Mouse (Mus musculus) skeletal muscle tissue, adult 2 months (tissue): ENCODE results near the gene Prdx6.

Experiments
- DNase-seq: peaks from one replicate; pipeline ENCODE4 v3.0.0-alpha.2; 2012; ENCODE audit warnings: low read depth, low spot score

Prdx6 gene

GRCm38 (mm10) chr1:161250604-161251416 lies at the start of gene Prdx6:
Prdx6 (minus strand) TSS chr1:161251219.
- DNase-seq, result peak; percentile 84

DNA sequence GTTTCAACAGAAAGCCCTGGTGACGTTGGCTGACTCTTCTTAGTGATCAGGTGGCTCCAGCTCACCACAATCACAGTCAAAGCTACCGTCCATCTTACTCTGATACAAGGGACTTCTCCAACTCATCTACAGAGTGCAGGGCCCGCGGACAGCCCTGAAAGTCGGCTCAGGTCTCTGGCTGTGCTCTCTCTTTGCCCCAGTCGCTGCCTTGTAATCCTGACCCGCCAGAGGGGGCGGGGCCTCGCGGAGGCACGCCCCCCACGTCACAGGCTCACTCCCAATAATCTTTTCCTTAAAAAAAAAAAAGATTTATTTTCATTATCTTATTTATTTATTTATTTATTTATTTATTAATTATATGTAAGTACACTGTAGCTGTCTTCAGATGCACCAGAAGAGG lies 37.2 kb upstream of the Prdx6 start:
- no peak for DNase-seq

DNA sequence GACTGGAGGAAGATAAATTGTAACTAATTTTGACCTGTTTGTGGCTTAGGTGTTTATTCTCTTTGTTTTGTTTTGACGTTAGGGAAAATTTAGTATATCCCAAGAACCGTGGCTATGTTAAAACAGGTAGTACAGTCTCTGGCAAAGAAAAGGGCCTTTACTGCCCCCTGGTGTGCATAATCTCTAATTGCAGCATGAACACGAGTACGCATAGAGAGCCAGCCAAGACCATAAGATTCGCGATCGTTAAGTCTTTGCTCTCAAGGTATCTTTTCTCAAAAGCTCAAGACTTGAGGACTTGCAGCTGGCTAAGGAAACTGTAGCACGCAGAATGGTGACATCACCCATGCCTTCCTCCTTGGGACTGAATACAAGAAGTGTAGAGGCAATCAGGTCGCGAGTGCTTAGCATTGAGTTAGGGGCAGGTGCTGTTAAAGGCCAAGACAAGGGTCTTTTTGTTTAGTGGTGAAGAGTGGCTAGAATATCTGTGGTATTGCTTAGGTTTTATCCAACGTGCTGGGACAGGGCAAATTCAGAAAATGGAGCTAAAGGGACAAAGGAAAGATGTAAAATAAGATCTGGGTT lies 35.8 kb upstream of the Prdx6 start:
- DNase-seq, result peak; percentile 21

DNA sequence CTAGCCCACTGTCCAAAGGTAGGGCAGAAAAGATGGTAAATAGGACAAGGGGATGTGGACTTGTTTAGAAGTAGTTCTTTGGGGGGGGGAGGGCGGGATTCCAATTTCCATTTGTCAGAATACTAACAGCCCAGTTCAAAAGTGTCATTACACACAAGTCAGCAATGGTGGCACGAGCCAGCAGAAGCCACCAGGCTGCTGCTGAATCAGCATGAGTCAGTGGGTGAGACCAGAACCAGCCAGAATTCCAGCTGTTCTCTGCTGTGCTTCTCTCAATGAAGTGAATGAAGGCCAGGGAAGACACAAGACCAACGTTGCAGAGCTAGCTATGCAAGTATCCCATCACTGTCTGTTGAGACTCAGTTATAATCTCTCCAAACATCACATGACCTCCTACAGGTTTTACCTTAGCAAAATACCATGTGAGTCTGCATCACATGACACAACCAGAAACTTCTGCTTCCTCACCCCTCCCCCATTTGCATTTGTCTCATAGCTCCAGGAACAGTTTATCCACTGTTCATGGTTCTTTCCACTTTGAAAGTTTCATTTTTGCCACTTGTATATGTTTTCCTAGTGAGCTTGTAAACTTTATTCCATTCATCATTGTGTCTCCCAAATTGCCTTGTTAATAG lies 30.2 kb upstream of the Prdx6 start:
- DNase-seq, result no peak

- DNase-seq, result no peak
Observed at GRCm38 (mm10) chr1:161279244-161279908, 28.4 kb upstream of the Prdx6 start.

DNA sequence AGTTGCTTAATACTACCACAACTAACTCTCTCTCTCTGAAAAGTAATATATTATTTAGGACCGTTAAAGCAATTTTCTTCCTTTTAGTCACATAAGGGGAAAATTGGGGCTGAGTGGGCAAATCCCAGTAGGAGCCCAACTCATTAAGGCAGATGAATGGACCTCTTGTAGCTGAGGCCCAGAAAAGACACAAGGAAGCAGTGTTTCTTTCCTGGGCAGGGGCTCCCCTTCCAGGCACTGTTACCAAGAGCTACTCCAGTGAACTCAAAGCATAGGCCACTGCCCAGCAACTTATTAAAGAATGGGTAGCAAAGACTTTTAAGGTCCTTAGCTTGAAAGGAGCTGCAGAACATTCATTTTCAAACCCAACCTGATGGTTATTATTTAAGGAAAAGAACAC lies 22.5 kb upstream of the Prdx6 start:
- DNase-seq, result no peak

- DNase-seq, result no peak
Observed at GRCm38 (mm10) chr1:161271461-161271810, 20.4 kb upstream of the Prdx6 start.

DNA sequence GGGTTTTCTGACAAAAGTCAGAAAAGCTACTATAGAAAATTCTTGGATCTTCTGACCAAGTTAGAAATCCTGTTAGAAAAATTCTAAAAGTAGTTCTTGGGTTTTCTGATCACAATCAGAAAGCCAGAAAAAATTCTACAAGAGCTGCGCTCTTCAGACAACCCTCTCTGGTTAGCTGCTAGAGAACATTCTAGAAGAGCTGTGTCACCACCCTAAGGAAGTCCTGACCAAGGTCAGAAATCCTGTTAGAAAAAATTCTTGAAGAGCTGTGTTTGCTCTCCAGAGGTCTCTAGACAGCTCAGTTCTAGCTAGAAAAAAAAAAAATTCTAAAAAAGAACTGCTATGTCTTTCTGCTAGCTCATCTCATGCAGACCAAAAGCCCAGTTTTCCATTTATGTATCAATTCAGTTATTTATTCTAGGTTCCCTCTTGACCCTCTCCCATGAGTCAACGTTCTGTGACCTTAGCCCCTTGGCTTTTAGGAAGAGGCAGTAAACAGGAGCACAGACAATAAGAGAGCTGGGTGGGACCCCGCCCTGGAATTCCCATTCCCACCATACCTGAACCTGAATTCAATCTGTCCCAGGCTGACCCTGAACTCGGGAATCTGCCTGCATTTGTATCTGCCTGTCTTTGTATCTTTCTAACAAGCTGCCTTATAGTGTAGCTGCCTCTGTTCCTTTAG lies 19.9 kb upstream of the Prdx6 start:
- DNase-seq, result no peak

- DNase-seq, result peak; percentile 57
Observed at GRCm38 (mm10) chr1:161269346-161269745, 18.3 kb upstream of the Prdx6 start.

DNA sequence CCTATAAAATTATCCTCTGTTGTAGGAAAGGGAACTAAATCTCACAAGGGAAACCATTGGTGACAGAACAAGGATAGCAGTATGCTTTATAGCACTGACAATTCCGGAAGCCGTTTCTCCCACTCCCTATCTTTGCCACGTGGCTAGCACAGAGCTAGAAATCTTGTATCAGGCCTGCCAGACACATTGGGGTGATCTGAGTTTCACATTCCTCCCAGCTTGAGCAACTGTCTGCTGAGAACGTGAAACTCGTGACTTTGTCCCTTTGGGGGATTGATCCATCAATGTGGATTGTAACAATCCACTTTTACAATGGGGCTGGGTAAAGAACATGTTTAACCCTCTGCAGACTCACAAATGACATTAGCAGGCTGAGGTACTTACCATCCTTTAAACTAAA lies 17.9 kb upstream of the Prdx6 start:
- DNase-seq, result peak; percentile 59

DNA sequence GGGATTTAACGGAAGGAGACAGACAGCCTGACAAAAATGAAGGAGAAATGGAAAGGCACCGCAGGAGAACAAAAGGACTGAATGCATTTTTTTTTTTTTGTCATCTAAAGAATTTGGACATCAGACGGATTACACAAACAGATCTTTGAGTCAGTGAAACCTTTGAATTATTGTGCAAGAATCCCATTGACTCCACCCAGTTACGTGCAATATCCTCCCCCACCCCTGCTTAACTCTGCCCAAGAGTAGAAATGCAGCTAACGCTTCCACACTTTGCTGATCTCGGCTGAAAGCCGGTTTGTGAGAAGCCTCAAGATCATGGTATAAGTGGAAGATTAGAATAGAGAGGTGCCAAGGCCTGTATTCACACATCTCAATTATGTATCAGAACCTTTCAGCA lies 17.1 kb upstream of the Prdx6 start:
- peak; percentile 32 for DNase-seq

DNA sequence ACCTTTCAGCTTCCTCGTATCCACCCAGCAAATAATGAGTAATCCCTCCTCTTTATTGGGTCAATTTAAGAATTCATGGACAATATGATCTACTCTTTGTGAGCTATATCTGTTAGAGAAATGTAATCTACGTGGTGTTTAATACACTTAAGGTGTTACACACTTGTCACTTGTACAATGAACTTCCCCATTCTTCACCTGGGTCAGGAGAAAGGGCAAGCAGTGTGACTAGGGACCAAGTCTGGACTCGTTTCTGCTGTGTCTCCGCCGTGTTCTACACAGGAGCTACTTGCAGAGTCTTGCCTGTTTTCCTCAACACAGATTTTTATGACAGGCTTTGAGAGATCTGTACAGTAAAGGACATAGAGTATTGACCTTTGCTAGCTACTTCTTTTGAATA lies 13.9 kb upstream of the Prdx6 start:
- no peak for DNase-seq

DNA sequence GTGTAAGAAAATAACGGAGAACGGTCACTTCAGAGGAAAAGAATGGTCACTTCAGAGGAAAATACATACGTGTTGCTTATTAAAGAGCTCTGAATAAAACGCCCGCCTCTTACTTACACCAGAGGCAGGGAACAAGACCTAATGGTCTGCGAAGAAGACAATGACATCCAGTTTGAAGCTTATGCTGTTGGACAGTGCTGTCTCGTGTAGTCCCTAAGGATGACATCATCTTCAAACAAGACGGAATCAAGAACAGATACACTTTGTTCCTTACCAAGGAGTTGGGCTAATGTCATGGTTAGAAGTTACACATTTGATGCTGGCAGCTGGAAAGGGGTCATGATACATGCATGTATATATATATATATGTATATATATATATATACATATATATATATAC lies 12.6 kb upstream of the Prdx6 start:
- no peak for DNase-seq

DNA sequence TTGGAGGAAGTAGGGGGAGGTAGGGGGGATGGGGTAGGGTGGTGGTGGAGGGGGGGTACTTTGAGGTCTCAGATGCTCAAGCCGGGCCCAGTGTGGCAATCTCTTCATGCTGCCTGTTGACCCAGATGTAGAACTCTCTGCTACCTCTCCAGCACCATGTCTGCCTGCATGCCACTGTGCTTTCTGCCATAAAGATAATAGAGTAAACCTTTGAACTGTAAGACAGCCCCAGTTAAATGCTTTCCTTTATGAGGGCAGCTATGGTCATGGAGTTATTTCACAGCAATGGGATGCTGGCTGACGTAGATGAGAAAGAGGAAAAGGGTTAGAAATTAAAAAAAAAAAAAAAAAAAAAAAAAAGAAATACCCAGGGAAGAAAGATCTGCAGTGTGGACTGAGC lies 11.5 kb upstream of the Prdx6 start:
- no peak for DNase-seq

DNA sequence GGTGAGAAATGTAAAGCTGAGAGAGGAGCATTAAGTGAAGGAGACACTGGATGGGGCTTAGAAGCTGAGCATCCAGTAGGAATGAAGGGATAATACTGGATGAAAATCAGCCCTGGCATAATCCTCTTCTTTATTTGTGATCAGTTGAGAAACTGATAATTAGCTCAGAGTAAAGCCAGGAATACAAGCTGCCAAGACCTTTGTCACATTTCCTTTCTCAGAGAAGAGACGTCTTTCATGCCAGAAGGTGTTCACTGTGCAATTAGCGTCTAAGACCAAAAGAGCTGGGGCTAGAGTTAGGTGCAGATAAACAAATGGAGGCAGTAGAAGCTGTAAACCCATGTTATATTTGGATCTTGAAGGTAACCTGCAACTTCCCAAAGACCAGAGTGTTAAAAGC lies 9.7 kb upstream of the Prdx6 start:
- DNase-seq, result no peak

GRCm38 (mm10) chr1:161259142-161259541 lies 8.1 kb upstream of the Prdx6 start:
- no peak for DNase-seq

DNA sequence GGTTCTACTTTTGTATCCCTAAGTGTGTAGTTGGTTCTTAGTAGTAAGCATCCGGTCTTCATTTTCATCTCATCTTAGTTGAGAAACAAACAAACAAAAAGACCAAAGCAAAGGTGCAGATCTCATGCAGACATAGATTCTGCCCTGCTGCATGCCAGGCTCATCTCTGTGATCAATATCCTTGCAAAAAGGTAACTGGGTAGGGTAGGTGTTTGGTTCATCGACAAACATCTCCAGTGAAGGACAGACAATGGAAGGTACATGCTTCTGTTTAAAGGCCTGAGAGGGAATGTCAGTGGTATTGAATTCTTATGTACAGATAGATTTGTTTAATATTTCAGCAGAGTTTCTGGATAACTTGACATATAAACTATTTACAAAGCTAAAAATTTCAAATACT lies 7.3 kb upstream of the Prdx6 start:
- no peak for DNase-seq

DNA sequence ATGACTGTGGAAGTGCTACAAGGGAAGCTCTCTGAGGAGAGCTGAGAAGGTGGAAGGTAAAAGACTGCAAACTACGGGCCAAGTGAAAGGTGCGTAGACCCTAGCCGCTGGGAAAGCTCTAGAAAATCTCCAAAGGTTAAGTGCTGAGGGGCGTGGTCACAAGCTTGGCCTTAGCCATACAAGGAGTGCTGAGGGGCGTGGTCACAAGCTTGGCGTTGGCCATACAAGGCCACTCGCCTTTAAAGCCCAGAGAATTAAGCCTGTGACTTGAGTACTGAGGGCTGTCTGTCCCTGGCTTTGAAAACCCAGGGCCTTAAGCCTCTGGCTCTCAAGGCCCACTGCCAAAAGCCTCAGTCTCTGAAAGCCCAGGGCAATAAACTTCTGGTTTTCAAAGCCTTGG lies 5.9 kb upstream of the Prdx6 start:
- no peak for DNase-seq

- no peak for DNase-seq
Observed at GRCm38 (mm10) chr1:161254361-161254760, 3.3 kb upstream of the Prdx6 start.

- no peak for DNase-seq
Observed at GRCm38 (mm10) chr1:161252901-161253300, 1.9 kb upstream of the Prdx6 start.

GRCm38 (mm10) chr1:161252365-161252764 lies 1.3 kb upstream of the Prdx6 start:
- DNase-seq, result no peak
